Mouse (Mus musculus) embryo, embryonic 9.5 days (tissue): Measurements from ENCODE around the gene Slc26a11.
"Not testable (repeated sequence)": the region's sequence is repeated elsewhere in the genome, so short reads cannot be mapped to it uniquely, and the experiment has no call there.

Experiments used
- DNase-seq: peaks from one replicate; pipeline ENCODE4 v3.0.0-alpha.2; 2017; ENCODE audit errors: extremely low spot score

Gene Slc26a11

DNA sequence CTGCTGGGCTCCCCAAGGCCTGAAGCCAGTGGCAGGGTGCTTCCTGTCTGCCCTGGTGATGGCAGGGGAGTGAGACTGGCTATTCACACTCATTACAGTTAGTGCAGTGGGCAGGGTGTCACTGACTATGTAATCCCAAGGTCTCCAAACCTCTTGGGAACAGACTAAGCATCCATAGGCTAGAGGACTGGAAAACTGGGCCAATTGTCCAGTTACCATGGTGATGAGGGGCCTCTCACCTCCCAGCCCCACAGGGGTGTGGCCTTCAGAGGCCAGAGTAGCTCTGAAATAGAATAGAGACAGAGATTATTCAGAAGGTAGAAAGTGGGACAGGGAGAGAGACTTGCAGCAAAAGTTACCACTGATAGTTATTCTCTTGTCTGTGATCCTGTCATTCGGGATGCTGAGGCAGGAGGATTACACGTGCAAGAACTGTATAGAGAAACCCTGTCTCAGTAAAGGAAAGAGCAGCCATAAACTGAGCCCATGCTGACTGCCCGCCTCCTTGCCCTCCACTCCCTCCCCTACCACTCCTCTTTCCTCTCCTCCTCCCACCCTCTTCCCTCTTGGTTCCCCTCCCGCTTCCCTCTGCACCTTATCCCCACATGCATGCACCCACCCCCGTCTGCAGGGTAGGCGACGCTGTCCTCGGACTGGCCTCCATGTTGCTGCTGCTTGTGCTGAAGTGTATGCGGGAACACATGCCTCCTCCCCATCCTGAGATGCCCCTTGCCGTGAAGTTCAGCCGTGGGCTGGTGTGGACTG, 7.6 kb downstream of the Slc26a11 start:
- DNase-seq, result peak; percentile 19

DNA sequence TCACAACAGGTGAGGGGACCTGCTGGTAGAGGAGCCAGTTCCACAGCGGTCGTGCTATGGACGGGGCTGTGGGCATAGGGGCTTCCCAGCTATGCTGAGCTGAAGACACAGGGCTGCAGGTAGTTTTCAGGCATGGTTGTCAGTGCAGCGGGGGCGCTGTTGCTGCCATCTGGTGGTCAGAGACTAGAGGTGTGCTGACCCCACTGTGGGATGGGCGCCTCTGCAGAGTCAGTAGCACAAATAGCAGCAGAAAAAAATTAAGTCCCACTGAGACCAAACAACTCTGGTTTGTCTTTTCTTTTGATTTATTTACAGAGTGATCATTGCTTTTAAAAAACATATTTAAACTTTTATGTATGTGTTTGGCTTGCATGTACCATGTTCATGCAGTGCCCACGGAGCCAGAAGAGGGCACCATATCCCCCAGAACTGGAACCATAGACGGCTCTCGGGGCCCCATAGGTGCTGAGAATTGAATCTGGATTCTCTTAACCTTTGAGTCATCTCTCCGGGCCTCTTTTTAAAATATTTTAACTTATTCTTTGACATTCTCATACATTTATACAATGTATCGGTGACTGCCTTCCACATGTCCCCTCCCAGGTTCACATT, 8.3 kb downstream of the Slc26a11 start:
- DNase-seq, result peak; percentile 79

DNA sequence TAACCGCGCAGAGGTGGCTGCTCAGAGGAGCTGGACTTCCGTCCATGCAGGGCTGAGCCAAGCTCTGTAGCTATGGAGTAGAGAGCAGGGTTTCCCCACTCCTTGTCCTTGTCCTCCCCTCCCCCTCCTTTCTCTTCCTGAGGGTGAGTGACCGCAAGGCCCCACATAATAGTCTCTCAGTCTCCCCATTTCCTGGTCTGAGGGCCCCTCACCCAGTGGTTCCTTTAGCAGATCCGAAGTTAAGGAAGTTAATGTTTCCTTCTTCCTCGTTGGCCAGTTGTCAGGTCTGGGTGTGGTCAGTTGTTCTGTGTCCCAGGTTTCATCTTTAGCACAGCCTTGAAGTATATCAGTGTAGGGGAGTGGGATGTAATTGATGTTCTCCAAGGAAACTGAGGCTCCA, 20.1 kb downstream of the Slc26a11 start:
- no peak for DNase-seq

DNA sequence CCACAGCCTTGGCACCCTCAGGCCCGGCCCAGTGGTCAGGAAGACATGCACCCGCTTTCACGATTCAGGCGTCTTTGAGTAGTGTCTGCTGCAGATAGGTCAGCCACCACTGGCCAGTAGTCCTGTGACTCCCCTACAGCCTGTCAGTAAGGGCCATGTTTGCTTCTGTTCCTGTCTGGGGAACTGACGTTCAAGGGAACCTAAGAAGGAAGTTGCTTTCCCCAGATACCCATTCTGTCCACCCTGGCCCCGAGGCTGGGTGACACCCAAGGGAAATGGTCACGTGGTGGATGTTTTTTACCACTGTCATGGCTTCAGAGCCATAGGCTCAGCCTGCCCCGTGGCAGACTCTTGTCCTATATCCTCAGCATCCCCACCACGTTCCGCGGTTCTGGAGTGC, 22.0 kb downstream of the Slc26a11 start:
- DNase-seq, result no peak

DNA sequence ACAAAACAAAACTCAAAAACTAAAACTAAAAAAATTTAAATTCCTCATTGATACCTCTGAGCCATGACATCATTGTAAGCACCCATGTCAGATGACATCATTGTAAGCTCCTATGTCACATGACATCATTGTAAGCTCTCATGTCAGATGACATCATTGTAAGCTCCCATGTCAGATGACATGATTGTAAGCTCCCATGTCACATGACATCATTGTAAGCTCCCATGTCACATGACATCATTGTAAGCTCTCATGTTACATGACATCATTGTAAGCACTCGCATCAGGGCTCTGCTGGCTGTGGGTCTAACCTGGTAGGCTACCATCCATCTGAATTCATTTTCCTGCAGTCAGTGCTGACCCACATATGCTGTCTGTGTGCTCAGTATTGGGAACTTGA, 23.2 kb downstream of the Slc26a11 start:
- DNase-seq, result no peak

DNA sequence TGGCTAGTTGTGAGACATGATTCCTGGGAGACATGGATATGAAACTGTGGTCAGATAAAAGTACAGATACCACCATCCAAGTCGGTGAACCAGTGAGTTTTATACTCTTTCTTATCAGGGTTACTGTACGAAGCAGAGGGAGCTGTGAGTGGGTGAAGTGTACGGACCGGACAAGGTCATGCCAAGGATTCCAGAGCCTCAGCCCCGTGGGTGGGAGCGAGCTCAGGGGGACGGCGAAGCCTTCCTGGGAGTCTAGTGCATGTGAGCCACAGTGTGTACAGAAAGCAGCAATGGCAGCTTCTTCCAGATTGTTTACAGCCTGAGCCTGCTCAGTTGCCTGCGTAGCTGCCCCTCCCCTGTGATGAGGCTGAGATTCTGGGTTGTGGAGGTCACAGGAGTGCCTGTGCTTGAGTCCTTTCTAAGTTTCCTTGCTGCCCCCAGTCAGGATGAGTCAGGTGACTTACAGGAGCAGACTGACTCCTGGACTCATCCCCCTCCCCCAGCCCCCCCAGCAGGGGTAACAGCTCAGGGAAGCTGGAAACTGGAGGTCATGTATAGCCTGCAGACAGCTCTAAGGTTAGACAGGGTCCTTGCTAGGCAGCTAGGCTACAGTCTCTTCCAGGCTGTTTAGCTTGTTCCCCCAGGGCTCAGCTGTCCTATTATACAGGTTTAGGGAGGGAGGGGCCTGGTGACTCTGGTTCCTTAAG, 26.4 kb downstream of the Slc26a11 start:
- no peak for DNase-seq

DNA sequence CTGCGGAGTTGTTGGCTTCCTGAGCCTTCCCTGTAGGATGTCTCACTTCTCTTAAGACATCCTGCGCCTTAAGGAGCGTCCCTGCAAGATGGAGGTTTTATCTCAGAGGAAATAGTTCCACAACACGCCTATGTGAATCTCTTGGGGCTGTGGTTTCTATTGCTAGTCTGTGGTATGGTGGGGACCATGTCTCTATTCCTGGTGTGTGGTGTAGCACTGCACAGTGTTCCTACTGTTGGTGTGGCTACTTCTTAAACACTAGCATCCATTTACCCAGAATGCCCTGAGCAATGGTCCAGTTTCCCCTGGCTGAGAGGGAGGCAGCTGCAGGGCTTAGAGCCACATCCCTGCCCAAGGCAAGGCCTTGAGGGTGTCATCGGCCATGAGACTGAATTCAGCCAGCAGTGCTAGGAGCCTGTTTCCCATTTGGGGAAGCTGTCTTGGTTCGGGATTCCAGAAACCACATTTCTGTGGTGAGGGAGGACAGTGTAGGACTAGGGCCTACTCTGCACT, 27.0 kb downstream of the Slc26a11 start:
- no peak for DNase-seq

DNA sequence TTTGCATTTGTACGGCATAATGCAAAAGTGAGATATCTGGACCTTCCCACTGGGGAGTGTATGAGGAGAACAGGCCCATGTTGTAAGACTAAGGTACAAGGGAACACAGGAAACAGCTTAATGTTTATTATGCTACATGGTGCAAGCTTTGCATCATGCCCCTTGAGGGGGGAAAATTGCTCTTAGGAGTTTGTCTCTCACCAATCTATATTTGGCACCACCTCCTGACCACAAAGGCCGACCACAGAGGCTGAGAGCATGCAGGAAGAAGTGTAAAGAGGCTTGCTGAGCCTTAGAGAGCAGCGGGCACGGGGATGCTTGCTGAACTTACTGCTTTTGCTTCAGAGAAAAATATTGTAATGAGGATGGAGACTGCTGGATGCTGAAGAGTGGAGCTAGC, 29.5 kb downstream of the Slc26a11 start:
- DNase-seq, result no peak

DNA sequence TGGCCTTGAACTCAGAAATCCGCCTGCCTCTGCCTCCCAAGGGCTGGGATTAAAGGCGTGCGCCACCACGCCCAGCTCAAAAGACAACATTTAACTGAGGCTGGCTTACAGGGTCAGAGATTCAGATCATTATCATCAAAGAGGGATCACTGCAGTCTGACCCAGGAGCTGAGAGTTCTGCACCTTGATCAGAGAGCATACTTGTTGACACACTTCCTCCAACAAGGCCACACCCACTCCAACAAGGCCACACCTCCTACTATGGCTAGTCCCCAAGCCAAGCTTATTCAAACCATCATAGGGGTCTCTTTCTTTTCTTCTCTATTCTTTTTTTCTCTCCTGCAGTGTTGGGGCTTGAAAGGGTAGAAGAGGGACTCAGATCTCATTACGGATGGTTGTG, 30.9 kb downstream of the Slc26a11 start:
- no peak for DNase-seq

DNA sequence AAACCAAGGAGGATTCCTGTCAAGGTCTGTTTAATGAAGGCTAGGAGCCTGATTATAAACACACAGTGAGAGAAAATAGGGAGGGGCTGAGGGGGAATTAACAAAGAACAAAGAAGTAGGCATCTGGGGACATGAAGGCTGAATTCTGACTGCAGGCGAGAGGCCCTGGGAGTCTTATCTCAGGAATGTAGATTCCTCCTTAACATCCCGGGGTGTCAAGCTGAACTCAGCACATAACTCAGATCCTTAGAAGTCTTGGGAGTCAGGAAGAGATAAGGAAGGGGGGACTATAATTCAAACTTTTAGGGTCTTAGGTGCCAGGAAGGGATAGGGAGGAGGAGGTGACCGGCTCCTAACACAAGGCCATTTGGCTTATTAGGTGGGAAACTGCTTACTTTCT, 31.9 kb downstream of the Slc26a11 start:
- DNase-seq, result not testable (repeated sequence)

DNA sequence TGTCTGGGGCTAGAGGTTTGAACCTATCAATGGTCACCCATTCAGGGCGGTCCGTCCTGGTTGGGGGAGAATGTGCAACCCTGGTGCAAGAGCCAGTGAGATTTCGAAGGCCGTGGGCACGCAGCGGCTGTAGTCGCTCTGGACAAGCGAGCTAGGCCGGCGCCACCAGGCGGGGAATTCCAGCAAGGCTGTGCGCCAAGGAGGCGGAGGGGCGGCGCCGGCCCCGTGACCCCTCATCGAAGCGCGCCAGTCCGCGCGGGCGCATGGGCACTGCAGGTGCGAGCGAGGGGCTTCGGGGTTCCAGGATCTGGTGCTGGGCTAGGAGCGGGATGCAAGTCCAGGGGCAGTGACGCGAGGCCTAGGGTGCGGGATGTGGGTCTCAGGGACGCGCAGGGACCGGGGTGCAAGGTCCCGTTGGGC, 34.5 kb downstream of the Slc26a11 start:
- DNase-seq, result peak; percentile 77

DNA sequence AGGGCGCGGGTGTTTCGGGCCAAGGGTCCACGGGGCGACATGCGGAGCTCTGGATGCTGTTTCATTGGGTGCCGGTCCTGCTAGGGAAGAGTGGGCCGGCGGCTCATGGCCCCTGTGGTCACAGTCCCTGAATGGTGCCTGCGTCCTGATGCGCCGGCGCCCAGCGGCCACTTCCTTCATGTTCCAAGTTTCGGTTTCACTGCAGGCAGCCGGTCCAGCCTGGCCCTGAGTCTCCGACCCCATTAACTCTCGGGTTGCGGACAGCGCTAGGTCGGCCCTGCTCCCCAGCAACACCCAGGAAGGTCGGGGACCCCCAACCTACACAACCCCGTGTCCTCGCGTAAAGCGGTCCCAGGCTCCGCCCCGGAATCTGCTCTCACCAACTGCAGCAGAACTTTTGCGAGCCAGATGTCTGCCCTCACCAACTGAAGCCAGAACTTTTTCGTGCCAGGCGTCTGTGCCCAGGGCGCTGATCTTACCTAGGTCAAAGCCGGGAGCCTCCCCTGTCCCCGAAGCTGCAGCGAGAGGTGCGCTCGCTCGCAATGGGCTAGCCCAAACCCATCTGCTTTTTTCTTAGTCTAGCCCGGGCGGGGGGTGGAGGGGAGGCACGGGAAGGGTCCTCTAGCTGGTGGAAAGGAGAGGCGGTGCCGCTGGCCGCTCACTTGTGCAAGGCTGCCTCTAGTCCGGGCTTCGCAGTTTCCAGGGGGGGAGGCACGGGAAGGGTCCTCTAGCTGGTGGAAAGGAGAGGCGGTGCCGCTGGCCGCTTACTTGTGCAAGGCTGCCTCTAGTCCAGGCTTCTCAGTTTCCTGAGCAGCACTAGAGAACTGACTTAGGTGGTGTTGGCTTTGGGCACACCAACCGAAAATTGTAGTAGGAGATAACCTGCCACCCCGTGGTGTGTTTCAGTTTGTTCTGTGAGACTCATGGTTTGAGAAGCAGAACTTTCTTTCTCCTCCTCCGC, 35.2 kb downstream of the Slc26a11 start:
- DNase-seq, result peak; percentile 59

DNA sequence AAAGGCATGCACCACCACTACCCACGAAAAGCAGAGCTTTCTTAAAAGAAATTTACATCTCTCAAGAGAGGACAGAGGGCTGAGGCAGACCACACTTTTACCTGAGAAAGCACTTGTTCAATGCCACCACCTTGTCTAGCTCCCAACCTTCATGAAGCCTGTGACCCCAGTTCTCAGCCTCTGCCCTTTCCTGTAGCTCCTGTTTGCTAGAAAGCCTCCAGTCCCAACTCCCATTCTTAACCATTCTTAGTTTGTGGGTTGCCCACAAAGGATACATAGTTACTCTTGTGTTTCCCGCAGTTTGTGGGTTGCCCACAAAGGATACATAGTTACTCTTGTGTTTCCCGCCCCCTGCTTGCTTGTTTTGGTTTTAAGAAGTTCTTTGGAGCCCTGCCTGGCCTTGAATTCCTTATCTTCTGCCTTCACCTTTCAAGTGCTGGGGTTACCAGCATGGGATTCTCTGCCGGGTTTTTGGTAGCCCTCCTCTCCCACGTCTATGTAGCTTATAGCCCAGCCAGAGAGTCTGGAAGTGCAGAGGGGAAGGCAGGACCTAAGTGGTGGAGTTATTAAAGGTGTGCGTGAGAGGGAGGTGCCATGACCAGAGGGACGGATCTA, 36.1 kb downstream of the Slc26a11 start:
- DNase-seq, result no peak

DNA sequence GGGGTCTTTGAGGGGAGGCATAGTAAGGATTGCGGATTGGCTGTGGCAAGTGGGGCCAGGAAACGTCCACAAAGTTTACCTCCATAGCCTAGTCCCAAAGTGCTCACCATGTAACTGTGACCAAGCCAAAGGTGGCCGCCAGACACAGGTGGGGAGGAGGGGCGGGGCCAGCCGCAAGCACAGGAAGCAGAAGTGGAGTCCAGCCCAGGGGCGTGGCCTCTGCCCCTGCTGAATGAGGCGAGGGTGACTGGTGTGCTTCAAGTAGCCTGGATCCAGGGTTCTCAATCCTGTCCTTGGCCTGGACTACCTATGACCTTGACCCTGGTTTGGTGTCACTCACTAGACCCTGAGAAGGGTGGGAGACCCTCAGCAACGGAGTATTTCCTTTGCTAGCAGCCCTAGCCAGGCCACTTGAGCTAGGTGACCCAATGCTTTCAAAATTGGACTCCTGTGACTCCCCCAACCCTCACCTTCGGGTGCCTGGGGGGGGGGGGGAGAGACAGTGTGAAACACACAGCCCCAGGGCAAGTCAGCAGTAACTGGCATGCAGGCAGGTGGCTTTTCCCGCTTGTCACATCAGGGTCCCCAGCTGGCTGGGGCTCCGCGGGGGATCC, 36.8 kb downstream of the Slc26a11 start:
- no peak for DNase-seq

DNA sequence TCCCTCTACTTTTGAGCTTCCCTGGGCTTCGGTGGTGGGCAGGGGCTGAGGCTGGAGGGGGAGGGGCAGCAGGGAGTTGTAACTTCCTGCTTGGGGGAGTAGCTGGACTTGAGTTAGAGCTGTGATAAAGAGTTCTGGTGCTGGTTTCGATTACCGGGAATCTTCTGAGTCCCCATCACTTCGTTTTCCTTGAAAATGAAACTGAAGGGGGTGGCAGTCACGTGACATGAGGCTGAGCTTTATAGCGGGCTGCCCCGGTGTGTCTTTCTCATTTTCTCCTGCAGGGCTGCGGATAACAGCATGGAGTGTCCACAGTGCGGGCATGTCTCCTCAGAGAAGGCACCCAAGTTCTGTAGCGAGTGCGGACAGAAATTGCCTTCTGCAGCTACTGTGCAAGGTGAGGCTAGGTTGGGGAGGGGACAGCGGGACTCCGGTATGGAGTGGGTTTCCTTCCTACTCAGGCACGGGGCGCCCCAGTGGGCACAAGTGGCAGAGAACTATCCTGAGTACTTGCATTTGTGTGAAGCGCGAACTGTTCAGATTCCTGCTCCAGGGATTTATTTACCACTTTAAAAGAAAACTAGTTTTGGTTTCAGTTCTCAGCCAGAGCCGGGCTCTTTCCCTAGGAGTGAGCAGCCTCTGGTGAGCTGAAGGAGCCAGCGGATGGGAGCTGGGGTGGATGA, 37.6 kb downstream of the Slc26a11 start, which contains the start of gene Rnf213:
Gene Rnf213 (plus strand): TSS at position 301 of the 683 bp plus-strand sequence.
- DNase-seq, result peak; percentile 59

DNA sequence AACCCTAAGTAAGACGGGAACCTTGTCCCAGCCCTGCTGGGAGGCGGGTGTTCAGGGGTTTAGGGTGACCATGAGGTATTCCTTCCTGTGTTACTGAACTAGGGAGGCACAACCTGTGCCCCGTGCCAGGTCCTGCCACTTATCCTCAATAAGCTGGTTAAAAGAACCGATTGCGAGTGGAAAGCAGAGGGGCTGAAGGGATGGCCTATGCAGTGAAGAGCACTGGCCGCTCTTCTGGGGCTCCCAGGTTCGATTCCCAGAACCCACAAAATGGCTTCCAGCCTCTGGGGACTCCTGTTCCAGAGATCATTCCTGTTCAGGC, 38.1 kb downstream of the Slc26a11 start:
- no peak for DNase-seq

DNA sequence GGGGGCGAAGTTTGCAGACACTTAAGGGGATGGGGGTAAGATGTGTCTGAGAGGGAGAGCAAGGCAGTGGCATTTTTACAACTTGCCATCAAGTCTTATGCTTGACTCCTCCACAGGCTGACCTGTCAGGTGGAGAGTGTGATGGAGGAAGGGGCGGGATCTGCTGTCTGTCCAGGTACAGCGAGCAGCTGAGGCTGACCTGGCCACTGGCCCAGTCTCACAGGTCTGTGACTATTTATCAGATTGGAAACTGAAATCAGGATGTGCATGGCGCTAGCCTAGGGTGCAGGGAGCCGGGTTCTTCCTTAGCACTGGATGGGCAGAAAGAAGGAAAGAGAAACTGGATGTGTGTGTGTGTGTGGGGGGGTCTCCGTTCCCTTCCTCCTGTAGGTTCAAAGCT, 38.9 kb downstream of the Slc26a11 start:
- DNase-seq, result no peak

DNA sequence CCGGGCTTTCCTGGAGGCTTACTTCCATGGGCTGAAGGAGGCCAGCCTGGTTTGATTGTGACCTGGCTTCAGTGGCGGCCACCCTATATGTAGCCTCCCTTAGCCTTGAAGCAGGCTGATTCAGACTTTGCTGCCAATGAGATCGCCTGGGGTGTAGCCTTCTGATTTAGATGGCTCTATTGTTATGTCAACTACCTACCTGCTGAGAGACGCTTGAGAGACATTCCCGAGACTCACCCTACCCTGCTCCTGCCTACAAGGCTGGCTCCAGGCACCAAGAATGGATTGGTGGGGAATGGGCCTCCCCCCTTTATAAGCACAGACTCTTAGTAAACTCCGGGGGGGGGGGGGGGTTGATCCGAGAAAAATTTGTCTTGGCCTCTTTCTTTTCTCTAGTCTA, 40.0 kb downstream of the Slc26a11 start:
- DNase-seq, result no peak

DNA sequence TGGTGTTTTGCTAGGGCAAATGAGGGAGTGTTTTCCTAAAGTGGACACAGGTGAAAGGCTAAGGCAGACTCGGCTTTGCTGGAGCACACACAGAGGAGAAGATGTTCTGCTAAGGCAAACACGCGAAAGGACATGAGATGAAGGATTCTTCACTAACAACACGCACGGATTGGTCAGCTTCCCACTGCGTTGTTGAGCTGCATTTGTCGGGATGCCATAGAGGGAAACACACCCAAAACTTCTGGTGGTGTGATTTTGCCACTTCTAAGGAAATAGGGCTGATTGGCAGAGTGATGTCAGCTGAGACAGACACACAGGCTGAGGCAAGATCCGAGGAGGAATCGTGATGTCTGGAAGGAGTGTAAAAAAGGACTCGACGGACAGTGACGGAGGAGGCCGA, 40.6 kb downstream of the Slc26a11 start:
- no peak for DNase-seq

DNA sequence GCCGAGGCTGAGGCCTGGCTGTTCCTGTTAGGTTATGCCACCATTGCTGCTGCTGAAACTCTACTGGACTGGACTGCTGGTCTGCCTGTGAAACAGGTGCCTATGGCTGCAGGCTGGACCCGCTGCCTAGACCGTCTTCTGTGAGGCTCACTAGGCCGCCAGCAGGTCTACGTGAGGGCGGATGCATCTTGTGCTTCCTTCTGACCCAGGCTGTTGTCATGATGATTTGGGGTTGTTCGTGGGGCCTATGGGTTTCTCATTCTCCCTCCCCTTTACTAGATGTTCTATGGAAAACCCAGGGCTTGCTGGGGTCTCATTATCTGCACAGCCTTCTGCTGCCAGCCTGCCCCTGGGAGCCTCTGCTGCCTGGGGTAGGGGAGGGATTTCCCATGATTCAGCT, 41.1 kb downstream of the Slc26a11 start:
- DNase-seq, result no peak
